Mouse (Mus musculus): ENCODE data around the gene Prkg1. TPM values are rescaled to one million over a fixed set of nuclear protein-coding genes. Genes with fewer than 3 reads are reported as not detected.

Prkg1 gene
- polyA plus RNA-seq, 1 experiment from 2014 or later = 3.1 TPM

- no peak for ATAC-seq (ENCODE audit: low FRiP score, low TSS enrichment)
- no peaks in the 10 kb centered on the region for H3K4me1 ChIP-seq (ENCODE audit: insufficient read depth, low read length)
- no peak overlapping the region for H3K27ac ChIP-seq (ENCODE audit: low read length)
- H3K9me3 ChIP-seq (ENCODE audit: low read length) = no peaks in the 10 kb centered on the region
- WGBS = 53% methylated on average over 5 of the region's 5 CpGs
- H3K4me3 ChIP-seq (ENCODE audit: low read length) = no peak overlapping the region
- no peaks in the 10 kb centered on the region for H3K36me3 ChIP-seq (ENCODE audit: insufficient read depth, low read length)
- no peak overlapping the region for H3K9ac ChIP-seq (replicated peaks; ENCODE audit: low read length)
- no peaks in the 10 kb centered on the region for H3K27me3 ChIP-seq (ENCODE audit: insufficient read depth, low read length)
- no peak overlapping the region for H3K4me2 ChIP-seq (replicated peaks; ENCODE audit: low read depth, low read length)
Measured at GRCm38 (mm10) chr19:30942369-30942992, 822.4 kb downstream of the Prkg1 start.

- WGBS = 76% methylated on average over 2 of the region's 2 CpGs
- no peaks in the 10 kb centered on the region for H3K36me3 ChIP-seq (ENCODE audit: insufficient read depth, low read length)
- H3K9ac ChIP-seq (replicated peaks; ENCODE audit: low read length) = no peak overlapping the region
- H3K27ac ChIP-seq (ENCODE audit: low read length) = no peak overlapping the region
- no peak overlapping the region for H3K4me3 ChIP-seq (ENCODE audit: low read length)
- H3K27me3 ChIP-seq (ENCODE audit: insufficient read depth, low read length) = no peaks in the 10 kb centered on the region
- no peak for ATAC-seq (ENCODE audit: low FRiP score, low TSS enrichment)
- no peaks in the 10 kb centered on the region for H3K4me1 ChIP-seq (ENCODE audit: insufficient read depth, low read length)
- no peak overlapping the region for H3K4me2 ChIP-seq (replicated peaks; ENCODE audit: low read depth, low read length)
- H3K9me3 ChIP-seq (ENCODE audit: low read length) = no peaks in the 10 kb centered on the region
Measured at GRCm38 (mm10) chr19:30938058-30938457, 826.8 kb downstream of the Prkg1 start.

GRCm38 (mm10) chr19:30931469-30932192 is 833.2 kb downstream of the Prkg1 start:
- H3K4me3 ChIP-seq (ENCODE audit: low read length) = no peak overlapping the region
- H3K36me3 ChIP-seq (ENCODE audit: insufficient read depth, low read length) = no peaks in the 10 kb centered on the region
- H3K27me3 ChIP-seq (ENCODE audit: insufficient read depth, low read length) = no peaks in the 10 kb centered on the region
- H3K9me3 ChIP-seq (ENCODE audit: low read length) = no peaks in the 10 kb centered on the region
- H3K4me1 ChIP-seq (ENCODE audit: insufficient read depth, low read length) = no peaks in the 10 kb centered on the region
- no peak for ATAC-seq (ENCODE audit: low FRiP score, low TSS enrichment)
- WGBS = 87% methylated on average over 5 of the region's 5 CpGs
- no peak overlapping the region for H3K27ac ChIP-seq (ENCODE audit: low read length)
- no peak overlapping the region for H3K4me2 ChIP-seq (replicated peaks; ENCODE audit: low read depth, low read length)
- H3K9ac ChIP-seq (replicated peaks; ENCODE audit: low read length) = no peak overlapping the region

- Histone ChIP-seq H3K9ac (replicated peaks; ENCODE audit: low read length) (no peak overlapping the region), H3K4me2 (replicated peaks; ENCODE audit: low read depth, low read length) (no peak overlapping the region), H3K36me3 (ENCODE audit: insufficient read depth, low read length) (no peaks in the 10 kb centered on the region), H3K4me3 (ENCODE audit: low read length) (no peak overlapping the region), H3K27ac (ENCODE audit: low read length) (no peak overlapping the region), H3K4me1 (ENCODE audit: insufficient read depth, low read length) (no peaks in the 10 kb centered on the region), H3K27me3 (ENCODE audit: insufficient read depth, low read length) (no peaks in the 10 kb centered on the region), H3K9me3 (ENCODE audit: low read length) (peaks cover 4% of the 10 kb centered on the region; the same call in 1 of the 2 replicates)
- 83% methylated on average over 1 of the region's 1 CpGs for WGBS
- ATAC-seq (ENCODE audit: low FRiP score, low TSS enrichment) = no peak
Measured at GRCm38 (mm10) chr19:30924032-30924431, 840.8 kb downstream of the Prkg1 start.

- ATAC-seq (ENCODE audit: low FRiP score, low TSS enrichment) = no peak
- no peaks in the 10 kb centered on the region for H3K36me3 ChIP-seq (ENCODE audit: insufficient read depth, low read length)
- no peak overlapping the region for H3K4me2 ChIP-seq (replicated peaks; ENCODE audit: low read depth, low read length)
- H3K9ac ChIP-seq (replicated peaks; ENCODE audit: low read length) = no peak overlapping the region
- no peaks in the 10 kb centered on the region; the same call in 1 of the 2 replicates for H3K9me3 ChIP-seq (ENCODE audit: low read length)
- H3K4me3 ChIP-seq (ENCODE audit: low read length) = no peak overlapping the region
- no peak overlapping the region for H3K27ac ChIP-seq (ENCODE audit: low read length)
- H3K4me1 ChIP-seq (ENCODE audit: insufficient read depth, low read length) = no peaks in the 10 kb centered on the region
- H3K27me3 ChIP-seq (ENCODE audit: insufficient read depth, low read length) = no peaks in the 10 kb centered on the region
Measured at GRCm38 (mm10) chr19:30902290-30902689, 862.5 kb downstream of the Prkg1 start.

GRCm38 (mm10) chr19:30901025-30901424 is 863.8 kb downstream of the Prkg1 start:
- no peaks in the 10 kb centered on the region for H3K27me3 ChIP-seq (ENCODE audit: insufficient read depth, low read length)
- no peak overlapping the region for H3K4me3 ChIP-seq (ENCODE audit: low read length)
- H3K9me3 ChIP-seq (ENCODE audit: low read length) = no peaks in the 10 kb centered on the region; the same call in 1 of the 2 replicates
- no peak overlapping the region for H3K27ac ChIP-seq (ENCODE audit: low read length)
- no peak overlapping the region for H3K4me2 ChIP-seq (replicated peaks; ENCODE audit: low read depth, low read length)
- H3K4me1 ChIP-seq (ENCODE audit: insufficient read depth, low read length) = no peaks in the 10 kb centered on the region
- no peaks in the 10 kb centered on the region for H3K36me3 ChIP-seq (ENCODE audit: insufficient read depth, low read length)
- no peak for ATAC-seq (ENCODE audit: low FRiP score, low TSS enrichment)
- WGBS = 78% methylated on average over 3 of the region's 3 CpGs
- H3K9ac ChIP-seq (replicated peaks; ENCODE audit: low read length) = no peak overlapping the region

- no peak overlapping the region for H3K4me2 ChIP-seq (replicated peaks; ENCODE audit: low read depth, low read length)
- 80% methylated on average over 2 of the region's 2 CpGs for WGBS
- H3K9ac ChIP-seq (replicated peaks; ENCODE audit: low read length) = no peak overlapping the region
- no peak overlapping the region for H3K27ac ChIP-seq (ENCODE audit: low read length)
- no peaks in the 10 kb centered on the region for H3K27me3 ChIP-seq (ENCODE audit: insufficient read depth, low read length)
- H3K9me3 ChIP-seq (ENCODE audit: low read length) = no peaks in the 10 kb centered on the region
- no peaks in the 10 kb centered on the region for H3K36me3 ChIP-seq (ENCODE audit: insufficient read depth, low read length)
- no peak overlapping the region for H3K4me3 ChIP-seq (ENCODE audit: low read length)
- ATAC-seq (ENCODE audit: low FRiP score, low TSS enrichment) = no peak
- no peaks in the 10 kb centered on the region for H3K4me1 ChIP-seq (ENCODE audit: insufficient read depth, low read length)
Measured at GRCm38 (mm10) chr19:30890377-30890776, 874.5 kb downstream of the Prkg1 start.

GRCm38 (mm10) chr19:30889851-30890250 is 875.0 kb downstream of the Prkg1 start:
- no peak for ATAC-seq (ENCODE audit: low FRiP score, low TSS enrichment)
- WGBS = 51% methylated on average over 3 of the region's 3 CpGs
- Histone ChIP-seq H3K4me3 (ENCODE audit: low read length) (no peak overlapping the region), H3K4me2 (replicated peaks; ENCODE audit: low read depth, low read length) (no peak overlapping the region), H3K9ac (replicated peaks; ENCODE audit: low read length) (no peak overlapping the region), H3K36me3 (ENCODE audit: insufficient read depth, low read length) (no peaks in the 10 kb centered on the region), H3K27me3 (ENCODE audit: insufficient read depth, low read length) (no peaks in the 10 kb centered on the region), H3K27ac (ENCODE audit: low read length) (no peak overlapping the region), H3K4me1 (ENCODE audit: insufficient read depth, low read length) (no peaks in the 10 kb centered on the region), H3K9me3 (ENCODE audit: low read length) (no peaks in the 10 kb centered on the region)

- Histone ChIP-seq H3K4me2 (replicated peaks; ENCODE audit: low read depth, low read length) (no peak overlapping the region), H3K9me3 (ENCODE audit: low read length) (no peaks in the 10 kb centered on the region), H3K36me3 (ENCODE audit: insufficient read depth, low read length) (no peaks in the 10 kb centered on the region), H3K27ac (ENCODE audit: low read length) (no peak overlapping the region), H3K4me1 (ENCODE audit: insufficient read depth, low read length) (no peaks in the 10 kb centered on the region), H3K9ac (replicated peaks; ENCODE audit: low read length) (no peak overlapping the region), H3K4me3 (ENCODE audit: low read length) (no peak overlapping the region), H3K27me3 (ENCODE audit: insufficient read depth, low read length) (no peaks in the 10 kb centered on the region)
- WGBS = 54% methylated on average over 4 of the region's 4 CpGs
- ATAC-seq (ENCODE audit: low FRiP score, low TSS enrichment) = no peak
Measured at GRCm38 (mm10) chr19:30861441-30861840, 903.4 kb downstream of the Prkg1 start.

GRCm38 (mm10) chr19:30851023-30851422 is 913.8 kb downstream of the Prkg1 start:
- H3K9ac ChIP-seq (replicated peaks; ENCODE audit: low read length) = no peak overlapping the region
- H3K27ac ChIP-seq (ENCODE audit: low read length) = no peak overlapping the region
- no peak for ATAC-seq (ENCODE audit: low FRiP score, low TSS enrichment)
- H3K9me3 ChIP-seq (ENCODE audit: low read length) = no peaks in the 10 kb centered on the region
- H3K36me3 ChIP-seq (ENCODE audit: insufficient read depth, low read length) = no peaks in the 10 kb centered on the region
- no peaks in the 10 kb centered on the region for H3K4me1 ChIP-seq (ENCODE audit: insufficient read depth, low read length)
- no peak overlapping the region for H3K4me3 ChIP-seq (ENCODE audit: low read length)
- 93% methylated on average over 4 of the region's 4 CpGs for WGBS
- H3K27me3 ChIP-seq (ENCODE audit: insufficient read depth, low read length) = no peaks in the 10 kb centered on the region
- no peak overlapping the region for H3K4me2 ChIP-seq (replicated peaks; ENCODE audit: low read depth, low read length)
